Mouse (Mus musculus) lung, adult 2 months (tissue): ENCODE measurements around the gene Slc9a7.

Experiments used
- CTCF ChIP-seq: fragments of 200-500 bp; IDR thresholded peaks from 2 replicates; pipeline ENCODE4 v1.5.1; 2011; ENCODE audit warnings: mild to moderate bottlenecking, low read length, control low read depth; ENCODE audit not compliant: insufficient read depth
- POLR2A ChIP-seq: fragments of 200-500 bp; IDR thresholded peaks from 2 replicates; pipeline ENCODE4 v1.6.1; 2011; ENCODE audit warnings: low read depth, mild to moderate bottlenecking, control low read depth, low read length, borderline replicate concordance; ENCODE audit errors: extremely low read depth

DNA sequence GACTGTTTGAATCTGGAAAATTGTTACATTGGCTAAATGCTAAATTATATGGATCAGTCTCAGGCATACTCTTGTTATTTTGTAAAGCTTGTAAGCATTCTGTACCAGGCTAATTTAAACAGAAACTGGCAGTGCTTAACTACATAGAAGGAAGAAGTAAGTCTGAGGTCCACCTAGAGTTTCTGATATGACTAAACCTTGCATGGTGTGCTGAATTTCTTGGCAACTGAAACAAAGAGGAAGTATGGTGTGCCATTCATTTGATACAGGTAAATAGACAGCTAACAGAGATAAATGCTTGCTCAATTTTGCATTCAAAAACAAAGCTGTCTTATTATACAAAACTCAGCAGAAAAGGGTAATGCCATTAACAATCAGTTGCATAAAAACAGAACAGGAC, 63.5 kb downstream of the Slc9a7 start:
- TF ChIP-seq POLR2A (no peak), CTCF (no peak)
